Mouse (Mus musculus): ENCODE measurements around the gene Syt5. TPM values are rescaled to one million over a fixed set of nuclear protein-coding genes. Genes with fewer than 3 reads are reported as not detected.
"Not testable (repeated sequence)": the region's sequence is repeated elsewhere in the genome, so short reads cannot be mapped to it uniquely, and the experiment has no call there.

Syt5 gene
- polyA plus RNA-seq, 1 experiment from 2014 or later = 222 TPM

DNA sequence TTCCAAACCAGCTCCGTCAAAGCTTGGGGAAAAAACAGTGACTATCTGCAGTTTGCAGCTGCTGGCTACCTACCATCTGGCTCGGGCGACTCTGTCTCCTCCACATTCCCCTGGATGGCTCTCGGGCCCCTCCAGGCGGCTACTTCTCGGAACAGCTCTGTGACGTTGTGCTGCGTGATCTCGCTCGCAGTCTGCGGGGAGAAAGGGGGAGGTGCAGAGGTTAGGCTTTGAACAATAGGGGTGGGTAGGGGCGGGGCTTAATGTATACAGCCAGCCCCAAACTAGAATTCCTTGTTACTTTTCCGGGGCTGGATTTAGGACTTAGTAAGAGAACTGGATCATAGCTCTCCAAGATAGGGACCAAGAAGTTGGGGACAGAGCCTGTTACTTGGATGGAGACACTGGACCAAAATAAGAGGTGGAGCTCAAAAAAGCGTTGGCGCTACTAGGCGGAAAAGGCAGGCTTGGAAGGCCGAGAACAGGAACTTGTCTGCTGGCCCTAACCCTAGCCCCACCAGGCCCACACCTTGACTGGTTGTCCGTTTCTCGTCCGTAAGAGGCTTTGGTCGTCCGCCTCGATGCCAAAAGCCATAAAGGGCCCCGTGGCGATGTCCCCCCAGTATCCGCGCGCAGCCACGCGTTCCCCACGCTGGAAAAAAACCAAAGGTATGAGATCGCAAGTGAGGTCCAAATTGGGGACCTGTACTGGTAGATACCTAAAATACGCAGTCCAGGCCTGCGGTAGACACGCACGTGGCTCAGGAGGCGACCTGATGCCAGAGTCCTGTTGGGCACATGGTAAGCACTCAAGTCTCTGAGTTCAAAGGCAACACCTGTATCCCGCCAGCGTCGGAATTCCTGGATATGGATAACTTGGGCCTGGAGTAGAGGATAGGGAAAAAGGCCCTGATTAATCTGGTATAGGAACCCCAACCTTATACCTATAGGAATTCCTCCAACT, 20.7 kb downstream of the Syt5 start:
- H3K36me3 ChIP-seq (ENCODE audit: control insufficient read depth, insufficient read depth) = no peaks in the 10 kb centered on the region
- peak overlapping the region; percentile 49 for H3K4me2 ChIP-seq (ENCODE audit: low read length)
- H3K27me3 ChIP-seq (replicated peaks; ENCODE audit: control insufficient read depth, insufficient read depth, low read length) = 0 out of 2 replicates have a peak, but pooled peaks cover 2% of the 10 kb centered on the region
- peaks cover 5% of the 10 kb centered on the region; the same call in 1 of the 2 replicates for H3K4me1 ChIP-seq (replicated peaks; ENCODE audit: control insufficient read depth, insufficient read depth, low read length)
- 19% methylated on average over 40 of the region's 40 CpGs for WGBS
- peak; percentile 95 for ATAC-seq
- no peak overlapping the region for H3K27ac ChIP-seq (ENCODE audit: low read length)
- H3K4me3 ChIP-seq (replicated peaks; ENCODE audit: low read length) = peak overlapping the region; percentile 29
- no peaks in the 10 kb centered on the region for H3K9me3 ChIP-seq (ENCODE audit: control insufficient read depth, low read length)
- H3K9ac ChIP-seq (replicated peaks; ENCODE audit: low read depth, low read length) = peak overlapping the region; percentile 36

DNA sequence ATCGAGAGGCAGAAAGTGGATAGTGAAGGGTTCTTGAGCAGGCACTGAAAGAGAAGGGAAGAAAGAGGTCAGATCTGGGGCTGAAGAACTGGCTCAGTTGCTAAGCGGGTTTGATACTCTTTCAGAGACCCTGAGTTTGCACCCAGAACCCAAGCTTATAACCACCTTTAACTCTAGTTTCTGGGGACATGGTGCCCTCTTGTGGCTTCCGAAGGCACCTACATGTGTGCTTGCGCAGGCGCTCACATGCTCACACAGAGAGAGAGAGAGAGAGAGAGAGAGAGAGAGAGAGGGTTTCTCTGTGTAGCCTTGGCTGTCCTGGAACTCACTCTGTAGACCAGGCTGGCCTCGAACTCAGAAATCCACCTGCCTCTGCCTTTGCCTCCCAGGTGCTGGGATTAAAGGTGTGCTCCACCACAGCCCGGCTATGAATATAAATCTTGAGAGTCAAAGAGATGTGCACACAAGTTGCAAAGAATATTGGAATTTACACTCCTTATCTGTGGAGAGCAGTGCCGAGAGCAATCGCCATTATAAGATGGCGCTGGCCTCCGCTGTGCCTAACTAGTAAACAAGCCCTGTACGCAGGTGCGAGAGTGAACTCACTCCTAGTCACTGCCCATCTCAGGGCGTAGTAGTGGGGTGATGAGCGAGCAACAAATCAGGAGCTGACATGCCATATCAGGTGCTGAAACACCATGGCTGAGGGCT, 23.0 kb downstream of the Syt5 start, which contains the start of gene Tnni3:
Gene Tnni3, minus strand, starts transcription at position 18 of the 711 bp plus-strand sequence.
- peak; percentile 32; the same call in 1 of the 2 replicates for ATAC-seq
- not testable (repeated sequence) for H3K4me3 ChIP-seq (replicated peaks; ENCODE audit: low read length); H3K9ac ChIP-seq (replicated peaks; ENCODE audit: low read depth, low read length); H3K27me3 ChIP-seq (replicated peaks; ENCODE audit: control insufficient read depth, insufficient read depth, low read length); H3K27ac ChIP-seq (ENCODE audit: low read length); H3K9me3 ChIP-seq (ENCODE audit: control insufficient read depth, low read length); H3K36me3 ChIP-seq (ENCODE audit: control insufficient read depth, insufficient read depth); H3K4me2 ChIP-seq (ENCODE audit: low read length)
- WGBS = 65% methylated on average over 15 of the region's 15 CpGs
- H3K4me1 ChIP-seq (replicated peaks; ENCODE audit: control insufficient read depth, insufficient read depth, low read length) = peaks cover 10% of the 10 kb centered on the region

DNA sequence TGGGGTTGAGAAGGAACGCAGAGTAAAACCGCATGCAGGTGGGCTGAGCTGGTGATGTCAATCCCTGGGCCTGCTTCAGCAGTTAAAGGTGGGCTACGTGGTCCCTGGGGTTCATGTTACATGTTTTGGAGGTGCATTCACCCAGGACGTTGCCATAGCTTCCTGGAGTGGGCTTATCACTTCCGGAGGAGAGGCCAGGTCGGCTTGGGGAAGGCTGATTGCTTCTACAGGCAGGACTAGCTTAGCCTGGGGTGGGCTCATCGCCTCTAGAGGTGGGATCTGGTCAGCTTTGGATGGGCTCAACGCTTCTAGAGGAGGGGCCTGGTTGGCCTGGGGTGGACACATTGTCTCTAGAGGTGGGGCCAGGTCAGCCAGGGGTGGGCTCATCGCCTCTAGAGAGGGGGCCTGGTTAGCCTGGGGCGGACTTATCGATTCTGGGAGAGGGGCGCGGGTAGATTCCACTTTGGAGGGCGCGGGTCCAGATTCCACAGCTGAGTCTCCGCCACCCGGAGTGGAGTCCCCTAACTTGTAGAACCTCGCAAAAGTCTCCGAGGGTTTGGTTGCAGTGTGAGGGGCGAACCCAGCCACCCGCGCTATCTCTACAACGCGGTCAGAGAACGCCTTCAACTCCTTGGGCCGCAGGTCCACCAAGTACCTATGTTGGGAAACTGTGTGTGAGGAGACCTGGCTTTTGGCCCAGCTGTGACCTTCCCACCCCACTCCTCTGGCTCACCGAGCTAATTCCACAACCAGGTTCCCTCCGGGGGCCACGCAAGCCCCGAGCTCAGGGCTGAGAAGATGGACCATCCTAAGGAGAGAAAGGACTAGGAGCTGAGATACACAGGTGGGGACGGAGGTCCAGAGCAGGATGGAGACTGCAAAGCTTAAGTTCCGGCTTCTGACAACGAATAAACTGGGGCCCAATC, 23.9 kb downstream of the Syt5 start:
- peaks cover 10% of the 10 kb centered on the region for H3K4me1 ChIP-seq (replicated peaks; ENCODE audit: control insufficient read depth, insufficient read depth, low read length)
- H3K4me3 ChIP-seq (replicated peaks; ENCODE audit: low read length) = no peak overlapping the region
- 92% methylated on average over 33 of the region's 33 CpGs for WGBS
- H3K27ac ChIP-seq (ENCODE audit: low read length) = no peak overlapping the region
- no peak overlapping the region for H3K4me2 ChIP-seq (ENCODE audit: low read length)
- no peaks in the 10 kb centered on the region for H3K9me3 ChIP-seq (ENCODE audit: control insufficient read depth, low read length)
- H3K36me3 ChIP-seq (ENCODE audit: control insufficient read depth, insufficient read depth) = no peaks in the 10 kb centered on the region
- 0 out of 2 replicates have a peak, but pooled peaks cover 4% of the 10 kb centered on the region for H3K27me3 ChIP-seq (replicated peaks; ENCODE audit: control insufficient read depth, insufficient read depth, low read length)
- no peak for ATAC-seq
- H3K9ac ChIP-seq (replicated peaks; ENCODE audit: low read depth, low read length) = no peak overlapping the region

- Histone ChIP-seq H3K36me3 (ENCODE audit: control insufficient read depth, insufficient read depth) (no peaks in the 10 kb centered on the region), H3K4me2 (ENCODE audit: low read length) (no peak overlapping the region), H3K9me3 (ENCODE audit: control insufficient read depth, low read length) (no peaks in the 10 kb centered on the region), H3K4me1 (replicated peaks; ENCODE audit: control insufficient read depth, insufficient read depth, low read length) (peaks cover 10% of the 10 kb centered on the region), H3K27ac (ENCODE audit: low read length) (no peak overlapping the region), H3K27me3 (replicated peaks; ENCODE audit: control insufficient read depth, insufficient read depth, low read length) (0 out of 2 replicates have a peak, but pooled peaks cover 4% of the 10 kb centered on the region), H3K9ac (replicated peaks; ENCODE audit: low read depth, low read length) (no peak overlapping the region), H3K4me3 (replicated peaks; ENCODE audit: low read length) (no peak overlapping the region)
- ATAC-seq = no peak
- WGBS = 83% methylated on average over 6 of the region's 6 CpGs
Observed at GRCm38 (mm10) chr7:4522292-4522691, 25.0 kb downstream of the Syt5 start.

GRCm38 (mm10) chr7:4521231-4522003, 25.9 kb downstream of the Syt5 start:
- Histone ChIP-seq H3K9me3 (ENCODE audit: control insufficient read depth, low read length) (no peaks in the 10 kb centered on the region), H3K4me2 (ENCODE audit: low read length) (peak overlapping the region; percentile 59), H3K27me3 (replicated peaks; ENCODE audit: control insufficient read depth, insufficient read depth, low read length) (0 out of 2 replicates have a peak, but pooled peaks cover 4% of the 10 kb centered on the region), H3K27ac (ENCODE audit: low read length) (no peak overlapping the region), H3K36me3 (ENCODE audit: control insufficient read depth, insufficient read depth) (no peaks in the 10 kb centered on the region), H3K4me3 (replicated peaks; ENCODE audit: low read length) (peak overlapping the region; percentile 27), H3K4me1 (replicated peaks; ENCODE audit: control insufficient read depth, insufficient read depth, low read length) (peaks cover 6% of the 10 kb centered on the region), H3K9ac (replicated peaks; ENCODE audit: low read depth, low read length) (no peak overlapping the region; the same call in 1 of the 2 replicates)
- ATAC-seq = no peak
- WGBS = 37% methylated on average over 32 of the region's 32 CpGs

DNA sequence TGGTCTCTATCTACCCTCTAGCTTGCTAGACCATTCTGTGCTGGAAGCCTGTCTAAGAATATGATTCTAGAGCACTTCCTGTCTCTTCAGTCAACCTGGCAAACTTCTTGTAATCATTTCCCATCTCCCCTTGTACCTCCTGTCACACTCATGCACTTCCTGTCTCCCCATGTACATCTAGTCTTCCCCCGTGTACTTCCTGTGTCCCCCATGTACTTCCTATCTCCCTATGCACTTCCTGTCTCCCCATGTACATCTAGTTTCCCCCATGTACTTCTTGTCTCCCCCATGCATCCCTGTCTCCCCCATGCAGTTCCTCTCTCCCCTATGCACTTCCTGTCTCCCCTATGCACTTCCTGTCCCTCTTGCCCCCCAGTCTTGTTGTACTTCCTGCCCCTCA, 28.9 kb downstream of the Syt5 start:
- Histone ChIP-seq H3K9me3 (ENCODE audit: control insufficient read depth, low read length) (no peaks in the 10 kb centered on the region), H3K27me3 (replicated peaks; ENCODE audit: control insufficient read depth, insufficient read depth, low read length) (0 out of 2 replicates have a peak, but pooled peaks cover 4% of the 10 kb centered on the region), H3K4me2 (ENCODE audit: low read length) (no peak overlapping the region), H3K4me1 (replicated peaks; ENCODE audit: control insufficient read depth, insufficient read depth, low read length) (peaks cover 6% of the 10 kb centered on the region), H3K36me3 (ENCODE audit: control insufficient read depth, insufficient read depth) (no peaks in the 10 kb centered on the region), H3K4me3 (replicated peaks; ENCODE audit: low read length) (no peak overlapping the region), H3K9ac (replicated peaks; ENCODE audit: low read depth, low read length) (no peak overlapping the region), H3K27ac (ENCODE audit: low read length) (no peak overlapping the region)
- no peak for ATAC-seq
- 82% methylated on average over 1 of the region's 1 CpGs for WGBS

DNA sequence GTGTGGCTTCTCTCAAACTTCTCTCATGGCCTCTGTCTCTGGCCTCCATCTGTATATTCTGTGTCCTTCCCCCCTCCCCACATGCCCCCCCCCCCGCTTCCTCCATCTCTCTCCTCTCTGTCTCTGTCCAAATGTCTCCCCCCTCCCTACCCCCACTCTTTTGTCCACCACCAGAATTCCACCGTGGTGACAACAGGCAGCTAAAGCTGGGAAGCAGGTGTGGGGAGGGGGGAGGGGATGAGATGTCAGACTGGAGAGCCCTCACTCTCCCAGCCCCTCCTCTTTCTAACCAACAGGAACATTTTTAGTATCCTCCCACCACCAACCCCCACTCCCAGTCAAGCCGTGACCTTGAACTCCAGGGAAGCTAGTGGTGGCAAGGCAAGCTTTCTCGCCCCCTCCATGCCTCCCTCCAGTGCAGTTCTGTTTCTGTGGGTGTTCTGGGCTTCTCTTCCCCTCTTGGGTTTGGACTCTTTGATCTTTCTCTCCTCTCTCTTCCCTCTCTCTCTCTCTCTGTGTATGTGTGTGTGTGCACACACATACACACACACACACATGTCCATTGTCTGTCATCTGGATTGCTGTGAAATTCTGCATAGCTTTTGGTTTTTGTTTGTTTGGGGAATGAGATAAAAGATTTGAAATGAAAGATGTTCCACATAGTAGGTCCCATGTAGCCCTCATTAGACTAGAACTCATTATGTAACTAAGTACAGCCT, 30.9 kb downstream of the Syt5 start, which contains the start of gene Tnnt1:
Gene Tnnt1, minus strand, starts transcription at position 51 of the 719 bp plus-strand sequence.
- H3K4me1 ChIP-seq (replicated peaks; ENCODE audit: control insufficient read depth, insufficient read depth, low read length) = peaks cover 6% of the 10 kb centered on the region
- no peak within 1 kb of the TSS for H3K4me2 ChIP-seq (ENCODE audit: low read length)
- WGBS = 19% methylated on average over 3 of the region's 4 CpGs
- no peak within 1 kb of the TSS for H3K4me3 ChIP-seq (replicated peaks; ENCODE audit: low read length)
- H3K9ac ChIP-seq (replicated peaks; ENCODE audit: low read depth, low read length) = no peak within 1 kb of the TSS
- H3K27me3 ChIP-seq (replicated peaks; ENCODE audit: control insufficient read depth, insufficient read depth, low read length) = 0 out of 2 replicates have a peak, but pooled peaks cover 4% of the 10 kb centered on the region
- no peaks in the 10 kb centered on the region for H3K36me3 ChIP-seq (ENCODE audit: control insufficient read depth, insufficient read depth)
- no peak for ATAC-seq
- H3K27ac ChIP-seq (ENCODE audit: low read length) = no peak within 1 kb of the TSS
- no peaks in the 10 kb centered on the region for H3K9me3 ChIP-seq (ENCODE audit: control insufficient read depth, low read length)
